Mouse (Mus musculus): ENCODE measurements around the gene Cilp2.

Gene Cilp2

GRCm38 (mm10) chr8:69901484-69902162 lies 14.1 kb upstream of the Cilp2 start:
- peak; percentile 99 for DNase-seq (ENCODE audit: low read depth, low spot score)

- DNase-seq (ENCODE audit: low read depth, low spot score), result no peak
These were observed 13.5 kb upstream of the Cilp2 start for GRCm38 (mm10) chr8:69900895-69901451.

- DNase-seq (ENCODE audit: low read depth, low spot score), result no peak
These were observed 12.4 kb upstream of the Cilp2 start for GRCm38 (mm10) chr8:69899876-69900275.

- DNase-seq (ENCODE audit: low read depth, low spot score), result no peak
These were observed 10.4 kb upstream of the Cilp2 start for GRCm38 (mm10) chr8:69897857-69898256.

GRCm38 (mm10) chr8:69895772-69896451 lies 8.4 kb upstream of the Cilp2 start:
- DNase-seq (ENCODE audit: low read depth, low spot score), result no peak

GRCm38 (mm10) chr8:69894836-69895332 lies 7.4 kb upstream of the Cilp2 start:
- no peak for DNase-seq (ENCODE audit: low read depth, low spot score)

- DNase-seq (ENCODE audit: low read depth, low spot score), result peak; percentile 95
These were observed 6.4 kb upstream of the Cilp2 start for GRCm38 (mm10) chr8:69893863-69894262.

GRCm38 (mm10) chr8:69890813-69891241 lies 3.3 kb upstream of the Cilp2 start:
- DNase-seq (ENCODE audit: low read depth, low spot score), result peak; percentile 79

GRCm38 (mm10) chr8:69888902-69889301 lies 1.4 kb upstream of the Cilp2 start:
- DNase-seq (ENCODE audit: low read depth, low spot score), result peak; percentile 28

GRCm38 (mm10) chr8:69888244-69888866 lies 868 bp upstream of the Cilp2 start:
- peak; percentile 29 for DNase-seq (ENCODE audit: low read depth, low spot score)

- DNase-seq (ENCODE audit: low read depth, low spot score), result no peak
These were observed 3.3 kb downstream of the Cilp2 start for GRCm38 (mm10) chr8:69884141-69884540.

- peak; percentile 58 for DNase-seq (ENCODE audit: low read depth, low spot score)
These were observed 4.5 kb downstream of the Cilp2 start for GRCm38 (mm10) chr8:69882833-69883600.

GRCm38 (mm10) chr8:69882021-69882756 lies 5.3 kb downstream of the Cilp2 start:
- DNase-seq (ENCODE audit: low read depth, low spot score), result peak; percentile 89

- peak; percentile 55 for DNase-seq (ENCODE audit: low read depth, low spot score)
These were observed 6.1 kb downstream of the Cilp2 start for GRCm38 (mm10) chr8:69881261-69881865.

GRCm38 (mm10) chr8:69880841-69881240 lies 6.6 kb downstream of the Cilp2 start:
- DNase-seq (ENCODE audit: low read depth, low spot score), result peak; percentile 56

GRCm38 (mm10) chr8:69879678-69880077 lies 7.8 kb downstream of the Cilp2 start:
- DNase-seq (ENCODE audit: low read depth, low spot score), result no peak

- no peak for DNase-seq (ENCODE audit: low read depth, low spot score)
These were observed 9.5 kb downstream of the Cilp2 start for GRCm38 (mm10) chr8:69877992-69878391.

- DNase-seq (ENCODE audit: low read depth, low spot score), result no peak
These were observed 10.1 kb downstream of the Cilp2 start for GRCm38 (mm10) chr8:69877396-69877795.

- no peak for DNase-seq (ENCODE audit: low read depth, low spot score)
These were observed 10.5 kb downstream of the Cilp2 start for GRCm38 (mm10) chr8:69876967-69877366.

- DNase-seq (ENCODE audit: low read depth, low spot score), result no peak
These were observed 11.4 kb downstream of the Cilp2 start for GRCm38 (mm10) chr8:69876097-69876496.

All from ZHBTc4 (cell line).